Mouse (Mus musculus): ENCODE data around the gene Maea. TPM values are rescaled to one million over a fixed set of nuclear protein-coding genes. Genes with fewer than 3 reads are reported as not detected.

Gene Maea
- polyA plus RNA-seq, 1 experiment from 2014 or later = 123 TPM

DNA sequence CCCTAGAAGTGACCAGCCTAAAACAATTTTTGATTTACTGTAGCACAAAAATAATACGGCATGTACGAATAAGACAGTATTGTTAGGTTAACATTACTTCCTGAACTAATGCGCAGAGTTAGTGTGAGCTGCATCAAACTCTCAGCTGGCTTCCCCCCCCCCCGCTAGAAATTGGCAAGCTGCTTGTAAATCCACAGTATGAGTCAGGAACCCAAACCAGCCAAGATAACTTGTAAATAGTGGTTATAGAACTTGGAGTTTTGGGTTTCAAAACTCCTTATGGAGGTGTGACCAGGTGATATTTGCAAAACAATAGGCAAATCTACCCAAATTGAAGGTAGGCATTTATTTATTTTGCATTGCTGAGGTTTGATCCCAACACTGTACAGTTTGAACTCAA lies 14.4 kb downstream of the Maea start:
- no peak overlapping the region for H3K9ac ChIP-seq (ENCODE audit: low read depth, low read length)
- DNase-seq (ENCODE audit: low spot score) (no peak), ATAC-seq (ENCODE audit: low read depth) (no peak)
- H3K27ac ChIP-seq (replicated peaks; ENCODE audit: low read depth, low read length) = no peak overlapping the region
- H3K4me1 ChIP-seq (ENCODE audit: control insufficient read depth, insufficient read depth, low read length) = peaks cover 8% of the 10 kb centered on the region
- no peaks in the 10 kb centered on the region for H3K9me3 ChIP-seq (ENCODE audit: control insufficient read depth, low read length)
- no peaks in the 10 kb centered on the region for H3K27me3 ChIP-seq (replicated peaks; ENCODE audit: control insufficient read depth, insufficient read depth, low read length)
- 93% methylated on average over 3 of the region's 4 CpGs for WGBS
- H3K4me3 ChIP-seq (ENCODE audit: low read depth, low read length) = no peak overlapping the region
- H3K4me2 ChIP-seq (ENCODE audit: low read depth, low read length) = no peak overlapping the region
- peaks cover 11% of the 10 kb centered on the region; the same call in 1 of the 2 replicates for H3K36me3 ChIP-seq (ENCODE audit: control insufficient read depth, insufficient read depth, low read length)

DNA sequence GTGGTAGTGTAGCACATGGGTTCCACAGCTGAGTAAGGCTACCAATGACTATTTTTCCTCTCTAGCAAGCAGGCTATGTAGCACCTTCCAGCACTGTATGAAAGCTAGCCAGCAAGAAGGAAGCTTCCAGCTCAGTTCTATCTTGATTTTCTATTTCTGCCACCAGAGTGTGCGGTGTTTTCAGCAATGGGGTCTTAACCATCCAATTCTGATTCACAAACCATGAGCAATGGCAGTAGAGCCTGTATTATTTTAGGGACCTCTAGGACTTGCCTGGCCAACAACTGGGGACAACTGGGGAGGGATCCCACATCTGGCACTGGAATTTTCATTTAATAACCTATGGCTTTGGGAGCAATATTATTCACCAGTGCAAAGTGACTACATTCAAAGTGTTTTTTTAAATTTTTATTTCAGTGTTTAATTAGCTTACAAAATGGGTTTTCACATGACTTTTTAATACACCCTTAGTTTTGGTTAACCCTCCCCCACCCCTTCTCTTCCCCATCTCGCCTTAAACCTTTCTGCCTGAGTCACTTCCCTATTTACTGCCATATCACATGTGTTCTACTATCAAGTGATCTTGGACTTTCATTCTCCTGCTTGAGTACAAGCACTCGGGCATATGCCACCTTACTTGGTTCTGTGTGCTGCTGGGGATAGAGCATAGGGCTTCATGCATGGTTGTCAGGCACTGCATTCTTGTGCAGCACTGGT lies 16.4 kb downstream of the Maea start:
- Histone ChIP-seq H3K36me3 (ENCODE audit: control insufficient read depth, insufficient read depth, low read length) (no peaks in the 10 kb centered on the region), H3K4me1 (ENCODE audit: control insufficient read depth, insufficient read depth, low read length) (peaks cover 8% of the 10 kb centered on the region), H3K27me3 (replicated peaks; ENCODE audit: control insufficient read depth, insufficient read depth, low read length) (no peaks in the 10 kb centered on the region), H3K9me3 (ENCODE audit: control insufficient read depth, low read length) (no peaks in the 10 kb centered on the region), H3K9ac (ENCODE audit: low read depth, low read length) (no peak overlapping the region), H3K4me2 (ENCODE audit: low read depth, low read length) (no peak overlapping the region), H3K27ac (replicated peaks; ENCODE audit: low read depth, low read length) (no peak overlapping the region), H3K4me3 (ENCODE audit: low read depth, low read length) (no peak overlapping the region)
- 84% methylated on average over 3 of the region's 3 CpGs for WGBS
- DNase-seq (ENCODE audit: low spot score) = no peak
- no peak for ATAC-seq (ENCODE audit: low read depth)

- Histone ChIP-seq H3K27me3 (replicated peaks; ENCODE audit: control insufficient read depth, insufficient read depth, low read length) (no peaks in the 10 kb centered on the region), H3K9ac (ENCODE audit: low read depth, low read length) (no peak overlapping the region), H3K9me3 (ENCODE audit: control insufficient read depth, low read length) (no peaks in the 10 kb centered on the region), H3K27ac (replicated peaks; ENCODE audit: low read depth, low read length) (no peak overlapping the region), H3K4me3 (ENCODE audit: low read depth, low read length) (no peak overlapping the region), H3K4me2 (ENCODE audit: low read depth, low read length) (no peak overlapping the region), H3K36me3 (ENCODE audit: control insufficient read depth, insufficient read depth, low read length) (no peaks in the 10 kb centered on the region), H3K4me1 (ENCODE audit: control insufficient read depth, insufficient read depth, low read length) (peaks cover 8% of the 10 kb centered on the region)
- ATAC-seq (ENCODE audit: low read depth) = no peak; the same call in 1 of the 2 replicates
- DNase-seq (ENCODE audit: low spot score) = no peak
- 62% methylated on average over 8 of the region's 8 CpGs for WGBS
Observed at GRCm38 (mm10) chr5:33352273-33352645, 16.9 kb downstream of the Maea start.

- H3K4me3 ChIP-seq (ENCODE audit: low read depth, low read length) = no peak overlapping the region
- WGBS = 34% methylated on average over 3 of the region's 3 CpGs
- no peaks in the 10 kb centered on the region for H3K36me3 ChIP-seq (ENCODE audit: control insufficient read depth, insufficient read depth, low read length)
- no peak overlapping the region for H3K4me2 ChIP-seq (ENCODE audit: low read depth, low read length)
- no peak overlapping the region for H3K9ac ChIP-seq (ENCODE audit: low read depth, low read length)
- ATAC-seq (ENCODE audit: low read depth) (no peak), DNase-seq (ENCODE audit: low spot score) (no peak)
- peaks cover 8% of the 10 kb centered on the region for H3K4me1 ChIP-seq (ENCODE audit: control insufficient read depth, insufficient read depth, low read length)
- H3K27me3 ChIP-seq (replicated peaks; ENCODE audit: control insufficient read depth, insufficient read depth, low read length) = no peaks in the 10 kb centered on the region
- H3K9me3 ChIP-seq (ENCODE audit: control insufficient read depth, low read length) = no peaks in the 10 kb centered on the region
- H3K27ac ChIP-seq (replicated peaks; ENCODE audit: low read depth, low read length) = no peak overlapping the region
Observed at GRCm38 (mm10) chr5:33353011-33353410, 17.7 kb downstream of the Maea start.

DNA sequence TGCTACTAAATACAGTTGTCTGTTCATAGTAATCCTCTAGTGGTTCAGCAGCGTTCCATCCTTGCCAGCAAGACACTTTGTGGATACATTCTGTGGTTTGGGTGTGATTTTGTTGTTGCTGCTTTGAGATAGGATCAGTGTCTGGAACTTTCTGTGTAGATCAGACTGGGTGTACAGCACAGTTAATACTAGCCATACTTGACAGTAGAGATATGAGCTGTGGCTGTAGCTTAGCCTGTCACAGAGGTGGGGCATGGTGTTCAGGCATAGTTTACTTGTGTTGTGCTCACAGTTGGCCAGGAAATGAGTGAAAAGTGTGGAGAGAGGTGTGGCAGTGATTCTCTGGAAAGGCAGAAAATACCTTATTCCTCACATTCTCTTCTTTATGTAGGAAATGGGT lies 22.2 kb downstream of the Maea start:
- Histone ChIP-seq H3K27ac (replicated peaks; ENCODE audit: low read depth, low read length) (no peak overlapping the region), H3K36me3 (ENCODE audit: control insufficient read depth, insufficient read depth, low read length) (peaks cover 39% of the 10 kb centered on the region)

DNA sequence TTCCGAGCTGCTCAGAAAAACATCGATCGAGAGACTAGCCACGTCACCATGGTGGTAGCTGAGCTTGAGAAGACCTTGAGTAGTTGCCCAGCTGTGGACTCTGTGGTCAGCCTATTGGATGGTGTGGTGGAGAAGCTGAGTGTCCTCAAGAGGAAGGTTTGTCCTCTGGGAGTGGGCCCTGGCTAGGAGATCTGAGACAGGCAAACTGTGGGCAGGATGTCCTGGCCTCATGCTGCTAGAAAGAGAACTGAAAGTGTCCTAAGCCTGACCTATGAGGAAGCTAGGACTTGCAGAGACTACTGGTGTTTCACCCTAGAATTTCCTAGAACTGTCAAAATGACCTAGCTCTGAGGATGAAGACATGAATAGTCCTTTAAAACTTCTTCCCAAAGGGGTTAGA lies 23.2 kb downstream of the Maea start:
- 93% methylated on average over 4 of the region's 4 CpGs for WGBS
- Histone ChIP-seq H3K9ac (ENCODE audit: low read depth, low read length) (no peak overlapping the region), H3K4me1 (ENCODE audit: control insufficient read depth, insufficient read depth, low read length) (no peaks in the 10 kb centered on the region), H3K36me3 (ENCODE audit: control insufficient read depth, insufficient read depth, low read length) (peaks cover 47% of the 10 kb centered on the region), H3K9me3 (ENCODE audit: control insufficient read depth, low read length) (no peaks in the 10 kb centered on the region), H3K27ac (replicated peaks; ENCODE audit: low read depth, low read length) (no peak overlapping the region), H3K27me3 (replicated peaks; ENCODE audit: control insufficient read depth, insufficient read depth, low read length) (no peaks in the 10 kb centered on the region), H3K4me3 (ENCODE audit: low read depth, low read length) (no peak overlapping the region), H3K4me2 (ENCODE audit: low read depth, low read length) (no peak overlapping the region)
- no peak for DNase-seq (ENCODE audit: low spot score)
- ATAC-seq (ENCODE audit: low read depth) = no peak

More for the DNA sequence above, 22.2 kb downstream of the Maea start:
- Histone ChIP-seq H3K27me3 (replicated peaks; ENCODE audit: control insufficient read depth, insufficient read depth, low read length) (no peaks in the 10 kb centered on the region), H3K4me2 (ENCODE audit: low read depth, low read length) (no peak overlapping the region), H3K4me1 (ENCODE audit: control insufficient read depth, insufficient read depth, low read length) (no peaks in the 10 kb centered on the region), H3K9ac (ENCODE audit: low read depth, low read length) (no peak overlapping the region), H3K4me3 (ENCODE audit: low read depth, low read length) (no peak overlapping the region), H3K9me3 (ENCODE audit: control insufficient read depth, low read length) (no peaks in the 10 kb centered on the region)
- ATAC-seq (ENCODE audit: low read depth) (no peak), DNase-seq (ENCODE audit: low spot score) (no peak)
- WGBS = 75% methylated on average over 1 of the region's 1 CpGs

DNA sequence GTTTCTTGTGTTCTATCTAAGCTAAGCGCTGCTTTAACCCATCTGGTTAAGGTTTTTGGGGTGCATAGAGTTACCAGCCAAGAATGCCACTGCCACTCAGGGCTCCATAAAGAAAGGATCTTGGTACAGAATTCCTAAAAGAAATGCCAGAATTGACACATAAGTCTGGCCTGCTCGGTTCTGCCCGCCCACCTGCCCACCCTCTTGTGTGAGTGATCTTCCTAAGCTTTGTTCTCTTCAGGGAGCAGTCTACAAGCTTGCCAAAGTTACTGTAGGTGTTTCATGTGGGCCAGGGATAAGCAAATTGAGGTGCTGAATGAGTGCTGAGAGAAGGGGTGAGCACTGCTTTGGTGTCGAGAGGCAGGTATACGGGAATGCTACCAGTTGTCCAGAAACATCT lies 28.0 kb downstream of the Maea start:
- Histone ChIP-seq H3K27me3 (replicated peaks; ENCODE audit: control insufficient read depth, insufficient read depth, low read length) (no peaks in the 10 kb centered on the region), H3K4me1 (ENCODE audit: control insufficient read depth, insufficient read depth, low read length) (no peaks in the 10 kb centered on the region), H3K9ac (ENCODE audit: low read depth, low read length) (no peak overlapping the region), H3K36me3 (ENCODE audit: control insufficient read depth, insufficient read depth, low read length) (peaks cover 93% of the 10 kb centered on the region), H3K4me3 (ENCODE audit: low read depth, low read length) (no peak overlapping the region), H3K27ac (replicated peaks; ENCODE audit: low read depth, low read length) (no peak overlapping the region), H3K9me3 (ENCODE audit: control insufficient read depth, low read length) (no peaks in the 10 kb centered on the region), H3K4me2 (ENCODE audit: low read depth, low read length) (no peak overlapping the region)
- ATAC-seq (ENCODE audit: low read depth) = no peak
- no peak for DNase-seq (ENCODE audit: low spot score)
- WGBS = 92% methylated on average over 5 of the region's 5 CpGs

DNA sequence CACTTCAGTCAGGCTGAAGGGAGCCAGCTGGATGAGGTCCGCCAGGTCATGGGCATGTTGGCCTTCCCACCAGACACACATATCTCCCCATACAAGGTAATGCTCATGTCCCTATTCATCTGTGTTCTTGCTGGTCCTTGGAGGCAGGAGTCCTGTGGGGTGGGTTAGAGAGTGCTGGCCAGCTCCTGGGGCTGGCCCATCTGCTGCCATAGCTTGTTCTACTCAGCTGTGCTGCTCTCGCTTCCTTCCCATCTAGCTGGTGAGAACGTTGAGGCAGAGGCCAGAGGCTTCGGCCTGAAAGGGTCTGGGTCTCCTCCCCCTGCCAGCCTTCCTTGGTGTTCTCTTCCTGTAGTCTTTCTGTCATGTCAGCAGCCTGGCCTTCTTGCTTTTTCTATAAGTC lies 33.3 kb downstream of the Maea start:
- Histone ChIP-seq H3K36me3 (ENCODE audit: control insufficient read depth, insufficient read depth, low read length) (peaks cover 98% of the 10 kb centered on the region), H3K4me3 (ENCODE audit: low read depth, low read length) (no peak overlapping the region), H3K27ac (replicated peaks; ENCODE audit: low read depth, low read length) (no peak overlapping the region), H3K9me3 (ENCODE audit: control insufficient read depth, low read length) (no peaks in the 10 kb centered on the region), H3K4me1 (ENCODE audit: control insufficient read depth, insufficient read depth, low read length) (no peaks in the 10 kb centered on the region), H3K4me2 (ENCODE audit: low read depth, low read length) (no peak overlapping the region), H3K9ac (ENCODE audit: low read depth, low read length) (no peak overlapping the region), H3K27me3 (replicated peaks; ENCODE audit: control insufficient read depth, insufficient read depth, low read length) (no peaks in the 10 kb centered on the region)
- no peak for DNase-seq (ENCODE audit: low spot score)
- 85% methylated on average over 4 of the region's 4 CpGs for WGBS
- ATAC-seq (ENCODE audit: low read depth) = no peak

DNA sequence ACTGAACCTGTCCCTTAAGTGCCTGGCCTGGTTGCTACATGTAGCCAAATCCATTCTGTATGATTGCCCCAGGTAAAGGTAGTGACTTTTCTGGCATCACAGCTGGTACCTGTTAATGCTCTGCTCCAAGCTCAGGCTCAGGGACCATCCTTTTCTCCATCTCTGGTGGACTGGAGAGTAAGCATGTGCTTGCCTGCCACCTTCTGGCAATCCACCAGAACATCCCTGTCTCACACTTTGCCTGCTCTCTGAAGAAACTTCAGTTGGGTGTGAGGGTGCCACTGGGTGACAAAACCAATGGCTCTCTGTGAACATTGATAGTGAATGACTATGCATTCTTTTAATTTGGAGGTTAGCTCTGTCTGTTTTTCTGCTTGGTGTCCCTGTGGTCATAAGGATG lies 35.8 kb downstream of the Maea start:
- H3K4me1 ChIP-seq (ENCODE audit: control insufficient read depth, insufficient read depth, low read length) = no peaks in the 10 kb centered on the region
- no peak overlapping the region for H3K4me3 ChIP-seq (ENCODE audit: low read depth, low read length)
- H3K27me3 ChIP-seq (replicated peaks; ENCODE audit: control insufficient read depth, insufficient read depth, low read length) = no peaks in the 10 kb centered on the region
- no peak overlapping the region for H3K4me2 ChIP-seq (ENCODE audit: low read depth, low read length)
- DNase-seq (ENCODE audit: low spot score) (peak; percentile 40), ATAC-seq (ENCODE audit: low read depth) (0 out of 2 replicates have a peak, but pooled peaks have one; percentile 21)
- H3K36me3 ChIP-seq (ENCODE audit: control insufficient read depth, insufficient read depth, low read length) = peaks cover 75% of the 10 kb centered on the region
- no peak overlapping the region for H3K27ac ChIP-seq (replicated peaks; ENCODE audit: low read depth, low read length)
- H3K9ac ChIP-seq (ENCODE audit: low read depth, low read length) = no peak overlapping the region
- no peaks in the 10 kb centered on the region for H3K9me3 ChIP-seq (ENCODE audit: control insufficient read depth, low read length)

Measured in embryonic facial prominence, embryonic 14.5 days (tissue).